Mouse (Mus musculus): ENCODE results near the gene Txndc2.

DNA sequence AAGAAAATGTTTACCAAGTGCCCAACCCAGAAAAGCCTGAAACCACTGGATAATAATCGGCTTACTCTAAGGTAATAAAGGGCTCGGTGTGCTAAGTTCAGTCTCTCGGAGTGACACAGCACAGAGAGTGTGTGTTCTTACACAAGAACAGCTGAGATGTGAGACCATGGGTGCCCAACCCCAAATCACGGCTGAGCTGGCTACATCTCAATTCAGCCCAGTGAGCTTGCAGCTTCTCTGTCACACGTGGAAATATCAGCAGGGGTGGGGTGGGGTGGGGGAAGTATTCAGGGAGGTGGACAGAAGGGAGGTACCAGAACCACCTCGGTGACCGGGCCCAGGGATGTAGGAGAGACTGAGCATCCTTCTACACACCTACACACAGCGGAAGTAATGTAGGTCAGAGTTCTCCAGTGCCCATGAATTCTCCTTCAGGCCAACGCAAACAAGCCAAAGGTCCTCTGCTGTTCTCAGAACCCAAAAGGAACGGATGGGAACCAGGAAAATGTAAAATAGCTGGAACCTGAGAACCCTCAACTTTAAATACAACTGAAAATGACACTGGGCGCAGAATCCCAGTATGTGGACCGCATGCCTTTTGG, 23.9 kb upstream of the Txndc2 start:
- no peak for TF ChIP-seq TAL1 (IDR thresholded peaks at IDR 0.05; ENCODE audit: low read length)
- TF ChIP-seq USF2 (IDR thresholded peaks at IDR 0.05; ENCODE audit: borderline replicate concordance in 1 of 2, insufficient read depth in 1 of 2, low read depth in 1 of 2, low read length in 2 of 2): no peak
- TF ChIP-seq ZC3H11A (IDR thresholded peaks at IDR 0.05; ENCODE audit: low read depth, low read length): no peak
- no peak for TF ChIP-seq EP300 (IDR thresholded peaks at IDR 0.05; ENCODE audit: low read depth in 1 of 2, low read length in 2 of 2)
- no peak for TF ChIP-seq POLR2A (IDR thresholded peaks at IDR 0.05; ENCODE audit: control insufficient read depth in 1 of 2, insufficient read depth in 1 of 2, low read depth in 1 of 2, low read length in 2 of 2, poor library complexity in 1 of 2)
- TF ChIP-seq CHD2 (IDR thresholded peaks at IDR 0.05; ENCODE audit: low read length): no peak
